Mouse (Mus musculus): ENCODE results near the gene Recql5.
"Not testable (repeated sequence)": the region's sequence is repeated elsewhere in the genome, so short reads cannot be mapped to it uniquely, and the experiment has no call there.

The Recql5 gene

GRCm38 (mm10) chr11:115863895-115864294 is 69.4 kb downstream of the Recql5 start:
- no peak for DNase-seq (ENCODE audit: low spot score in 2 of 2)

- peak; percentile 78 to 88 for DNase-seq (ENCODE audit: low spot score in 2 of 2)
These were observed 73.9 kb downstream of the Recql5 start for GRCm38 (mm10) chr11:115859143-115859945.

- DNase-seq (ENCODE audit: low spot score in 2 of 2), result no peak
These were observed 74.9 kb downstream of the Recql5 start, which contains the start of gene Myo15b for GRCm38 (mm10) chr11:115858354-115858753. Myo15b (plus strand) TSS chr11:115858406.

GRCm38 (mm10) chr11:115857936-115858335 is 75.3 kb downstream of the Recql5 start:
- no peak for DNase-seq (ENCODE audit: low spot score in 2 of 2)

- not testable (repeated sequence) for DNase-seq (ENCODE audit: low spot score in 2 of 2)
These were observed 76.1 kb downstream of the Recql5 start for GRCm38 (mm10) chr11:115857146-115857545.

GRCm38 (mm10) chr11:115854674-115855073 is 78.6 kb downstream of the Recql5 start:
- no peak for DNase-seq (ENCODE audit: low spot score in 2 of 2)

- no peak for DNase-seq (ENCODE audit: low spot score in 2 of 2)
These were observed 87.5 kb downstream of the Recql5 start for GRCm38 (mm10) chr11:115845819-115846218.

GRCm38 (mm10) chr11:115844240-115844639 is 89.0 kb downstream of the Recql5 start:
- no peak for DNase-seq (ENCODE audit: low spot score in 2 of 2)

GRCm38 (mm10) chr11:115843891-115844239 is 89.4 kb downstream of the Recql5 start:
- no peak for DNase-seq (ENCODE audit: low spot score in 2 of 2)

- DNase-seq (ENCODE audit: low spot score in 2 of 2), result no peak
These were observed 90.0 kb downstream of the Recql5 start for GRCm38 (mm10) chr11:115843141-115843890.
